Mouse (Mus musculus) spleen, adult 2 months (tissue): ENCODE results near the gene Meox1.

Source experiments
- CTCF ChIP-seq: fragments of 200-500 bp; IDR thresholded peaks from 2 replicates; pipeline ENCODE4 v1.5.1; 2011; ENCODE audit warnings: mild to moderate bottlenecking, inconsistent platforms; ENCODE audit not compliant: insufficient read depth, insufficient read length, insufficient replicate concordance; ENCODE audit errors: extremely low read depth
- POLR2A ChIP-seq: fragments of 200-500 bp; IDR thresholded peaks from 2 replicates; pipeline ENCODE4 v1.6.1; 2011; ENCODE audit warnings: low read depth, low read length, inconsistent platforms

DNA sequence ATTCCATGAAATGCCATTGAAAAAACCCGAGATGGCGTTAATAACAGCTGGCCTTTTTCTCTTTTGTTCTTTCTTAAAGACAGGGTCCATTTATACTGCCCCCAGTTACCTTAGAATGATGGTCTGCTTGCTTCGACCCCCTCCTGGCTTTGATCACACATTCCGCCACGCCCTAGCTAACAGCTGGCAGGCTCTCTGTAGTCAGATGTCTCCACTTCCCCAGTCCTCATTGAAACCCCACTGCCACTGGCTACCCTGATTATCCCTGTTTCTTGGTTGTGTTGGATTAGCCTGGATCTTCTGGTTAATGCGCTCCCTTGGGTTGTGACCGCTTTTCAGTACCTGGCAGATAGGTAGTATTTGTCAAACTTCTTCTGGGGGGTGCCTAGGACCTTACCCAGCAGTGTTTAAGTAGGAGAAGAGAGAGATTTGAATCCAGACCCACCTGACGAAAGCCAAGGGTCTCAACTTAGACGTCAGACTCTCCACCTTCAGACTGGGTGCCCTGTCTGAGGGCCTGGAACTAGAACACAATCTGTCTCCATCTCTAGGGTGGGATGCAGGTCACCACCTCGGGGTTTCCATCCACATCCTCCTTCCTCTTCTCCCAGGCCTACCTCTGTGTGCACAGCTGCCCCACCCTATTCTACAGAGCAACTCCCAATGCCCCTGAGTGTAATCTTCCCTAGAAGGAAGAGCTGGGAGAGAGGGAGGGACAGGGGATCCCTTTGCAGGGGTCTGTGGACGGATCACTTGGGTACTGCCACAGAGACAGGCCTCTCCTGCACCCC lies 11.5 kb downstream of the Meox1 start:
- TF ChIP-seq CTCF = no peak
- TF ChIP-seq POLR2A = no peak
